Mouse (Mus musculus): ENCODE results near the gene Unc5a.

GRCm38 (mm10) chr13:55005691-55006414, 56.6 kb downstream of the Unc5a start:
- no peak for TF ChIP-seq GATA1 (IDR thresholded peaks at IDR 0.05; ENCODE audit: low read length)
- no peak for TF ChIP-seq TAL1 (IDR thresholded peaks at IDR 0.05; ENCODE audit: low read length)

All from erythroblast, embryonic 14.5 days (primary cell).